Mouse (Mus musculus) hindbrain, embryonic 13.5 days (tissue): ENCODE results near the gene Odf3b. TPM values are rescaled to one million over a fixed set of nuclear protein-coding genes. Genes with fewer than 3 reads are reported as not detected.

ENCODE experiments used
- ATAC-seq: fragments of 200-750 bp; cut with Nextera tagmentation; 2 replicates; pipeline ENCODE4 v1.8.0; 2017; ENCODE audit warnings: moderate TSS enrichment; ENCODE audit not compliant: low FRiP score
- H3K27ac ChIP-seq: fragments of 300-500 bp; sonication (generic); 2 replicates; pipeline ENCODE4 v1.5.1; 2015; ENCODE audit warnings: inconsistent platforms, mild to moderate bottlenecking, moderate library complexity
- H3K27me3 ChIP-seq: fragments of 300-500 bp; sonication (generic); 2 replicates; pipeline ENCODE4 v1.6.1; 2015; ENCODE audit warnings: mild to moderate bottlenecking, inconsistent platforms
- H3K36me3 ChIP-seq: fragments of 300-500 bp; sonication (generic); 2 replicates; pipeline ENCODE4 v1.6.1; 2015; ENCODE audit warnings: mild to moderate bottlenecking, inconsistent platforms
- H3K4me1 ChIP-seq: fragments of 300-500 bp; sonication (generic); replicated peaks from 2 replicates; pipeline ENCODE4 v1.6.1; 2015; ENCODE audit warnings: inconsistent platforms
- H3K4me2 ChIP-seq: fragments of 300-500 bp; sonication (generic); 2 replicates; pipeline ENCODE4 v1.6.1; 2015; ENCODE audit warnings: inconsistent platforms, mild to moderate bottlenecking, moderate library complexity
- H3K4me3 ChIP-seq: fragments of 300-500 bp; sonication (generic); 2 replicates; pipeline ENCODE4 v1.5.1; 2015; ENCODE audit warnings: mild to moderate bottlenecking, inconsistent platforms
- H3K9ac ChIP-seq: fragments of 300-500 bp; sonication (generic); 2 replicates; pipeline ENCODE4 v1.6.1; 2015; ENCODE audit warnings: mild to moderate bottlenecking, inconsistent platforms
- H3K9me3 ChIP-seq: fragments of 300-500 bp; sonication (generic); 2 replicates; pipeline ENCODE4 v1.6.1; 2016; ENCODE audit warnings: inconsistent platforms
- WGBS: fragments of 180-500 bp; shearing (Covaris S2); methylation state at CpG from one replicate; pipeline ENCODE4 v1.1.7; 2015; 5-methylcytosine and 5-hydroxymethylcytosine counted together
- polyA plus RNA-seq: library from polyadenylated mRNA; unstranded; fragments of >200 nt; fragmentation: Nextera tagmentation; extraction: Ambion mirVana; gene quantifications from 2 replicates; pipeline ENCODE4 v1.2.1, GENCODE M21; 2015

Odf3b gene
- polyA plus RNA-seq, 1 experiment from 2014 or later = 3.4 TPM

GRCm38 (mm10) chr15:89398146-89398545 is 19.1 kb upstream of the Odf3b start:
- Histone ChIP-seq H3K27ac (no peak overlapping the region), H3K4me3 (no peak overlapping the region), H3K9ac (no peak overlapping the region), H3K27me3 (no peaks in the 10 kb centered on the region), H3K4me1 (no peaks in the 10 kb centered on the region), H3K36me3 (no peaks in the 10 kb centered on the region), H3K4me2 (no peak overlapping the region), H3K9me3 (no peaks in the 10 kb centered on the region)
- WGBS = 77% methylated on average over 2 of the region's 2 CpGs
- ATAC-seq = no peak

- Histone ChIP-seq H3K4me1 (no peaks in the 10 kb centered on the region), H3K27ac (no peak overlapping the region), H3K4me3 (no peak overlapping the region), H3K27me3 (no peaks in the 10 kb centered on the region), H3K4me2 (no peak overlapping the region), H3K36me3 (no peaks in the 10 kb centered on the region), H3K9ac (no peak overlapping the region), H3K9me3 (no peaks in the 10 kb centered on the region)
- no peak for ATAC-seq
- WGBS = 94% methylated on average over 4 of the region's 4 CpGs
These were observed 17.8 kb upstream of the Odf3b start for GRCm38 (mm10) chr15:89396883-89397282.

- ATAC-seq = no peak
- WGBS = 91% methylated on average over 10 of the region's 10 CpGs
These were observed 11.0 kb upstream of the Odf3b start for GRCm38 (mm10) chr15:89390081-89390480.

GRCm38 (mm10) chr15:89387127-89387526 is 8.0 kb upstream of the Odf3b start:
- H3K9ac ChIP-seq = no peak overlapping the region
- 50% methylated on average over 12 of the region's 12 CpGs for WGBS
- no peaks in the 10 kb centered on the region for H3K9me3 ChIP-seq
- peaks cover 7% of the 10 kb centered on the region; the same call in 1 of the 2 replicates for H3K27me3 ChIP-seq
- H3K27ac ChIP-seq = no peak overlapping the region
- H3K36me3 ChIP-seq = no peaks in the 10 kb centered on the region
- H3K4me2 ChIP-seq = no peak overlapping the region
- no peak for ATAC-seq
- H3K4me3 ChIP-seq = no peak overlapping the region
- H3K4me1 ChIP-seq = no peaks in the 10 kb centered on the region

More at GRCm38 (mm10) chr15:89390081-89390480, 11.0 kb upstream of the Odf3b start:
- Histone ChIP-seq H3K4me3 (no peak overlapping the region), H3K9me3 (no peaks in the 10 kb centered on the region), H3K4me1 (no peaks in the 10 kb centered on the region), H3K4me2 (no peak overlapping the region), H3K9ac (no peak overlapping the region), H3K27me3 (peaks cover 7% of the 10 kb centered on the region; the same call in 1 of the 2 replicates), H3K36me3 (no peaks in the 10 kb centered on the region), H3K27ac (no peak overlapping the region)

GRCm38 (mm10) chr15:89384617-89385016 is 5.5 kb upstream of the Odf3b start, which contains the start of gene Klhdc7b:
Gene Klhdc7b (plus strand): TSS chr15:89384917.
- Histone ChIP-seq H3K4me3 (no peak within 1 kb of the TSS), H3K9me3 (no peaks in the 10 kb centered on the region), H3K4me1 (no peaks in the 10 kb centered on the region), H3K4me2 (no peak within 1 kb of the TSS), H3K9ac (no peak within 1 kb of the TSS), H3K27ac (no peak within 1 kb of the TSS), H3K27me3 (peaks cover 25% of the 10 kb centered on the region), H3K36me3 (no peaks in the 10 kb centered on the region)
- no peak for ATAC-seq
- WGBS = 89% methylated on average over 7 of the region's 7 CpGs

GRCm38 (mm10) chr15:89379429-89379828 is 347 bp upstream of the Odf3b start:
- H3K4me3 ChIP-seq = peak overlapping the region; percentile 37
- H3K9me3 ChIP-seq = no peaks in the 10 kb centered on the region
- peaks cover 26% of the 10 kb centered on the region for H3K4me1 ChIP-seq
- no peak overlapping the region for H3K9ac ChIP-seq
- 13% methylated on average over 10 of the region's 10 CpGs for WGBS
- peak overlapping the region; percentile 61 for H3K4me2 ChIP-seq
- no peak overlapping the region for H3K27ac ChIP-seq
- no peaks in the 10 kb centered on the region for H3K36me3 ChIP-seq
- ATAC-seq = no peak
- H3K27me3 ChIP-seq = peaks cover 56% of the 10 kb centered on the region

GRCm38 (mm10) chr15:89377938-89378828 is 899 bp downstream of the Odf3b start:
- H3K9me3 ChIP-seq = no peaks in the 10 kb centered on the region
- H3K4me2 ChIP-seq = peak overlapping the region; percentile 61
- no peak overlapping the region for H3K27ac ChIP-seq
- H3K4me1 ChIP-seq = peaks cover 32% of the 10 kb centered on the region
- H3K27me3 ChIP-seq = peaks cover 56% of the 10 kb centered on the region
- ATAC-seq = no peak
- no peaks in the 10 kb centered on the region for H3K36me3 ChIP-seq
- peak overlapping the region; percentile 37 for H3K4me3 ChIP-seq
- peak overlapping the region; percentile 63 for H3K9ac ChIP-seq
- 10% methylated on average over 46 of the region's 46 CpGs for WGBS

GRCm38 (mm10) chr15:89377362-89377761 is 1.7 kb downstream of the Odf3b start:
- Histone ChIP-seq H3K9me3 (no peaks in the 10 kb centered on the region), H3K4me3 (0 out of 2 replicates have a peak overlapping the region, but pooled peaks have one; percentile 1), H3K9ac (peak overlapping the region; percentile 6; the same call in 1 of the 2 replicates), H3K27ac (no peak overlapping the region), H3K36me3 (peaks cover 5% of the 10 kb centered on the region), H3K4me2 (0 out of 2 replicates have a peak overlapping the region, but pooled peaks have one; percentile 4), H3K27me3 (peaks cover 56% of the 10 kb centered on the region), H3K4me1 (peaks cover 41% of the 10 kb centered on the region)
- no peak for ATAC-seq
- WGBS = 14% methylated on average over 18 of the region's 18 CpGs

- Histone ChIP-seq H3K4me3 (0 out of 2 replicates have a peak within 1 kb of the TSS, but pooled peaks have one; percentile 1), H3K9me3 (no peaks in the 10 kb centered on the region), H3K4me2 (0 out of 2 replicates have a peak within 1 kb of the TSS, but pooled peaks have one; percentile 4), H3K36me3 (peaks cover 9% of the 10 kb centered on the region), H3K9ac (peak within 1 kb of the TSS; percentile 6; the same call in 1 of the 2 replicates), H3K4me1 (peaks cover 44% of the 10 kb centered on the region), H3K27me3 (peaks cover 56% of the 10 kb centered on the region), H3K27ac (no peak within 1 kb of the TSS)
- no peak for ATAC-seq
- WGBS = 26% methylated on average over 16 of the region's 16 CpGs
These were observed 2.1 kb downstream of the Odf3b start, which contains the start of gene Tymp for GRCm38 (mm10) chr15:89376957-89377356. Gene Tymp (minus strand): TSS chr15:89377039.

GRCm38 (mm10) chr15:89376040-89376439 is 3.0 kb downstream of the Odf3b start:
- Histone ChIP-seq H3K9me3 (no peaks in the 10 kb centered on the region), H3K27me3 (peaks cover 52% of the 10 kb centered on the region), H3K36me3 (peaks cover 18% of the 10 kb centered on the region), H3K4me1 (peaks cover 44% of the 10 kb centered on the region), H3K4me3 (no peak overlapping the region), H3K9ac (no peak overlapping the region), H3K4me2 (no peak overlapping the region), H3K27ac (no peak overlapping the region)
- WGBS = 85% methylated on average over 7 of the region's 7 CpGs
- ATAC-seq = no peak

- H3K36me3 ChIP-seq = peaks cover 29% of the 10 kb centered on the region
- peak overlapping the region; percentile 87; the same call in 1 of the 2 replicates for H3K9ac ChIP-seq
- no peak overlapping the region for H3K27ac ChIP-seq
- peaks cover 44% of the 10 kb centered on the region for H3K4me1 ChIP-seq
- no peak for ATAC-seq
- H3K4me3 ChIP-seq = no peak overlapping the region
- H3K4me2 ChIP-seq = no peak overlapping the region
- H3K9me3 ChIP-seq = no peaks in the 10 kb centered on the region
- WGBS = 92% methylated on average over 17 of the region's 17 CpGs
- peaks cover 42% of the 10 kb centered on the region for H3K27me3 ChIP-seq
These were observed 4.1 kb downstream of the Odf3b start for GRCm38 (mm10) chr15:89374801-89375534.

- Histone ChIP-seq H3K4me3 (peak overlapping the region; percentile 68), H3K4me1 (peaks cover 42% of the 10 kb centered on the region), H3K27me3 (peaks cover 36% of the 10 kb centered on the region), H3K36me3 (peaks cover 35% of the 10 kb centered on the region), H3K9me3 (no peaks in the 10 kb centered on the region), H3K9ac (peak overlapping the region; percentile 87), H3K4me2 (peak overlapping the region; percentile 86), H3K27ac (peak overlapping the region; percentile 96)
- ATAC-seq = no peak
- WGBS = 54% methylated on average over 9 of the region's 9 CpGs
These were observed 4.7 kb downstream of the Odf3b start for GRCm38 (mm10) chr15:89374340-89374739.
